Mouse (Mus musculus) spleen, embryonic (tissue): ENCODE results near the gene Gbp3.
"Not testable (repeated sequence)": the region's sequence is repeated elsewhere in the genome, so short reads cannot be mapped to it uniquely, and the experiment has no call there.

Experiments
- CTCF ChIA-PET: fragments of 350-600 bp; sonication (Branson Sonifier 250); formaldehyde crosslinking; loops from one replicate; lab custom pipeline; 2022; lab: Charles Lee

Gene Gbp3

DNA sequence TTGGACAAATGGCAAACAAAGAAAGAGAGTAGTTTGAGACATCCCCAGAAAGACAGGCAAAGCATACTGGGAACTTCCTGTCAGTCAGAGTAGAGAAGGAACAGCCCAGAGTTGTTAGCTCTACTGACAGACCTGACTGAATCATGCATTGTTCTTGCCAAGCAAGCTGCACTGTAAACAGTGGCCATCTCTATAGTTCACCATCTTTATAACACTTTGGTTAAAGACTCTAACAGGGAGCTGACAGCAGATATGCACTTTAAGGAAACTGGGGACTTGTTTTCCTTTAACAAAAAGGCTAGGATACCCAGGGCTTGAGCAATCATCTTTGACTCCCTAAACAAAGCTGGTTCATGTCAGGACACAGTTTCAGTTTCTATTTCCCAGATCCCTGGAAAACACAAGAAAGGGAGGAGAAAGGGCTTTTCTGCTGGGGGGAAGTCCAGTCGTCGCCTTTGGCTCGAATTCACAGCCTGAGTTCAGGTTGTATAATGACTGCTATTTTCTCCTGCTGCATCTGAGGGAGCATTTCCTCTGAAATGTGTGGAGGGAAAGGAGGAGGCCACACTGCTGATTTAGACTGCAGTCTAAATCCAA is at the start of gene Gbp3:
TSS of gene Gbp3 (plus strand) at position 395 of the 597 bp plus-strand sequence.
- CTCF ChIA-PET: interaction anchor here (0.9 to 1.0 kb wide), 2 partner anchors 31 to 62 kb away, joined by 3 read pairs; no protein-coding TSS in a partner anchor

DNA sequence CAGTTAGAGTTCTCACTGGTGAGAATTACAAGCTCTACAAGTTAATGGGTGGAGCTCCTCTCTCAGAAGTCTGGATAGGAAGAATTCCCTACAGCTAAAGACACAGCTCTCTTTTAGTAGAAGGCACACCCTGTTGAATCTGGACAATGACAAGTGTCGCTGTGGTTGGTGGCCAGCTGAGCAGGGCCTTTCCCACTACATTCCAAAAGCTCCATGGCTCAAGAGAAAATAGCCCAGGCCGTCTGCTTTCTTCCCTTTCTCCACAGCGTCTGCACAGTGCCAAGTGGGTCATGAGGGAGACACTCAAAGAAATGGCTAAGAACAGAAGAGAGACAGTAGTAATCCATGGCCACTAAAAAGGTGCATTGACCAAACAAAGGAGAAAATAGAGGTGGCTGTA is 31.7 kb upstream of the Gbp3 start:
- CTCF ChIA-PET: interaction anchor here (0.5 kb wide), 1 partner anchor 29 kb away, joined by 13 read pairs; no protein-coding TSS in a partner anchor

DNA sequence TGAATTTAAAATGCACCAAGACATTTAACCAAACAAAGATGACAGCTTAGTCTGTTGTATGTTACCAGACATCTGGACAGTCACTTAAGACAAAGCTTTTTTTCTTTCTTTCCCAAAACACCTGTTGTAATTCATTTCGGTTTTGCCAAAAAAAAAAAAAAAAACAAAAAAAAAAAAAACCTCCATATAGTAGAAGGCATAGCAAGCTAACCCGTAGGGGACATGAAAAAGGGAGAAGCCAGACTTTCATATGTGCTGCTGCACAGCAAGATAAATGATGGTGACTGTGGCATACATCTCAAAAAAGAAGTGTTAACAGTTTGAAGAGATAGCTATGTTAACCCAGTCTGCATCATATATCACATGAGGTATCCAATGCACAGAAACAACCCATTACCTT is 30.2 kb upstream of the Gbp3 start:
- CTCF ChIA-PET: interaction anchor here (0.7 kb wide), 1 partner anchor 91 kb away, joined by 13 read pairs; no protein-coding TSS in a partner anchor

DNA sequence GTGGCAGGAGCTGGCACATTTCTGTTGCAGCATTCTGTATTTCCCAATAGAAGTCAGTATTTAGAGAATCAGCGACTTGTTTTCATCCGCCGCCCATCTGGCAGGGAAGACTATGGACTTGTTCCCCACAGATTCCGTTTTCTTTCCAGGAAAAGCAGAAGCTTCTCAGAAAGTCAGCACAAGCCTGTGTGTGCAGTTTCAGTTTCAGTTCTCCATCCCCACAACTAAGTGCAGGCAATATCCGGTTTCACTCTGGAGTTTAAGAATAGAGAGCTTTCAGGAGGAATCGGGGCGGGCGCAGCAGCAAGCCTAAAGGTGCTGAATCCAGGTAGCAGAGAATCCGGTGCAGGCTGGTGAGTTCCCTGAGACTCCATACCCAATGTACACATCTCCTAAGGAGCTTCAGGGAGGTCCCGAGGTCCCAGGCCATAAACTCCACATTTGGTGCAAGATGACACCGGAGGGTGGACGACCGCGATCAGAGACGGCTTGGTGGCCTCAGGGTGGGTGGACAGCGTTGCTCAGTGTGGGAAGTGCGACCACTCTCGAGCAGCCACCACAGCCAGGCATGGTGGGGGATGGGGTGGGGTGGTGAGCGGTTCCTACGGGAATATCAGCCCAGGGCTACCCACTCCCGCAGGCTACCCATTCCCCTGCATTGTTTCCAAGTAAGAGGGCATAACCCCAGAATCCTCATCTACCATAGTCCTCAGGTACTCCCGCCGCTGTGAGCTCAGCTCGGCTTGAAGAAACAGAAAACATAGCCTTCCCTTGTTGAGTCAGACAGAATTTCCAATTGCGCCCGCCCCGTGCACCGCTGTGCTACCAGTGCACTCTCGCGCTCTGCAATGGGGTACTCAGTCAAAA is 29.5 kb upstream of the Gbp3 start, which contains the start of gene Gbp7:
TSS of gene Gbp7 (plus strand) at position 256 of the 867 bp plus-strand sequence.
- CTCF ChIA-PET: interaction anchor here (0.5 to 0.7 kb wide), 2 partner anchors 11 to 90 kb away, joined by 5 to 13 read pairs; no protein-coding TSS in a partner anchor

DNA sequence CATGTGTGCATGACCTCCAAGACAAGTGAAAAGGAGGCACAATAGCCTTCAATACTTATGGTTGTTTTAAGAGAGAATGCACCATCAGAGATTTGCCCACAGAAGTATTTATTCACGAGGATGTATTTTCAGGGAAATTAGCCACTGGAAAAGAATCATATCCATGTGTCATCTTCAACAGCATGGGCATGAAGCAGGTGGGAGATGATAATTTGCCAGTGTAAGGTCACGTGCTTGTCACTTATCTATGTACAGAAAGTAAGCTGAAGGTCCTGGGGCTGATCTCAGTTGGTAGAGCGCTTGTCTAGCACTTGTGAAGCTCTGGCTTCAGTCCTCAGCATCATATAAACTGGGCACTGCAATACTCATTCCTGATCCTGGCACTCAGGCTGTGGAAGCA is 28.2 kb upstream of the Gbp3 start:
- CTCF ChIA-PET: no interaction called here

DNA sequence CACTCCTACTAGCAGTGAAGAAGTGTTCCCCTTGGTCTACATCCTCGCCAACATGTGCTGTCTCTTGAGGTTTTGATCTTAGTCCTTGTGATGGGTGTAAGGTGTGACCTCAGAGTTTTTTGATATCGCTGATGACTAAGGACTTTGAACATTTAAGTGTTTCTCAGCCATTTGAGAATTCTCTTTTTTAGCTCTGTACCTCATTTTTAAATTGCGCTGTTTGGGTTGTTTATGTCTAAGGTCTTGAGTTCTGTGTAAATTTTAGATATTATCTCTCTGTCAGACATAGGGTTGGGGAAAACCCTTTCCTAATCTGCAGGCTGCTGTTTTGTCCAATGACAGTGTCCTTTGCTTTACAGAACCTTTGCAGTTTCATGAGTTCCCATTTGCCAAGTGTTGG is 26.6 kb upstream of the Gbp3 start:
- CTCF ChIA-PET: interaction anchor here (0.6 kb wide), 1 partner anchor 891 kb away, joined by 3 read pairs; no protein-coding TSS in a partner anchor

DNA sequence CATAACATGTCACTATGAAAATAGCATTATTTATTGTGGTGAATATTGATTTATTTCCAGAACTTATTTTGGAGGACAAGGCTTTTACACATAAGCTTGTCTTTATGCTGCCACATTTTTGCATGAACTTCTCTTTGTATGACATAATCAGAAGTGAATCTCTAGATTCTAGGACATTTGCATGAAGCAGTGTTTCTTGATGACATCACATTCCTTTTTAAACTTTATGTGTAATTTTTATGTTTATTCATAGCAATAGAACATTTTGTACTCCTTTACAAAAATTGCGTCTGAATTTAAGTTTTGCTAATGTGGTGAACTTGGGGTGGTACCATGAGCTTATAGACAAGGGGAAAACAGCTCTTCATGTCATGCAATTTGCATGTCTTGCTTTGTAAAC is 24.2 kb upstream of the Gbp3 start:
- CTCF ChIA-PET: no interaction called here

DNA sequence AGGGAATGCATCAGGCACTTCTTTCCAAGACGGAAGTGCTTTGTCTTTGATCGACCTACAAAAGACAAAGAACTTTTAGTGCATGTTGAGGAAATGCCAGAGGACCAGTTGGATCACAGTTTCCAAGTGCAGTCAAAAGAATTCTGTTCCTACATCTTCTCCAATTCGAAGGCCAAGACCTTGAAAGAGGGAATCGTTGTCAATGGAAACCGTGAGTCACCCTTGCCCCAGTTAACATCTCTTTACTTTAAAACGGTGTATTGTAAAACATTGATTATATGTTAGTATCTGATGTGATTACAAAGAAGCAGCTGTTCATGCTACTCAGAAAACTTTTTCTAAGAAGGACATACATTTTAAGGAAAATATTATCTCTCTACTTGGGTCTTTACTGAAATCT is 18.4 kb upstream of the Gbp3 start:
- CTCF ChIA-PET: no interaction called here

DNA sequence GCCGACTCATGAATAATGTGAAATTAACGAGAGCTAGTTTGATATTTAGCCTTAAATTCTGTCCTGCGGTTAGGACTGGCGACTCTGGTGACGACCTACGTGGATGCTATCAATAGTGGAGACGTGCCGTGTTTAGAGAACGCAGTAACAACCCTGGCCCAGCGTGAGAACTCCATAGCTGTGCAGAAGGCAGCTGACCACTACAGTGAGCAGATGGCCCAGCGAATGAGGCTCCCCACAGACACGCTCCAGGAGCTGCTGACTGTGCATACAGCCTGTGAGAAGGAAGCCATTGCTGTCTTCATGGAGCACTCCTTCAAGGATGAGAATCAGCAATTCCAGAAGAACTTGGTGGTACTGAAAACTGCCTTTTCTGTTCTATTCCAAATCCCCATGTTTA is 17.1 kb upstream of the Gbp3 start:
- CTCF ChIA-PET: interaction anchor here (0.6 kb wide), 2 partner anchors 51 to 141 kb away, joined by 3 to 11 read pairs; no protein-coding TSS in a partner anchor

DNA sequence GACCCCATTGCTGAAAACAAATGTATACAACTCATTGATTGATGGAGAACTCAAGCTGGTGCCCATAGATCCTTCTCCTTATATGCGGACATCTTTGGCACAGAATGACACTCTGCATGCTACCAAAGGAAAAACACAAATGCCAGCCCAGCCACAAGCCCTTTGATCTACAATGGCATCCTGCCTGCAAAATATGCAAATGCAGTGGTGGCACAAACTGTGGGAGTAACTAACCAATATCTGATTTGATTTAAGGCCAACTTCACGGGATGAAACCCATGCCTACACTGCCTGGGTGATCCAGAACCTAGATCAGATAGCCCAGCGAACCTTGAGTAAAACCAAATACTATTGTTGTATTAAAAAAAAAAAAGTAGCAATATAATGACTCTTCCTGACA is 13.1 kb upstream of the Gbp3 start:
- CTCF ChIA-PET: no interaction called here

DNA sequence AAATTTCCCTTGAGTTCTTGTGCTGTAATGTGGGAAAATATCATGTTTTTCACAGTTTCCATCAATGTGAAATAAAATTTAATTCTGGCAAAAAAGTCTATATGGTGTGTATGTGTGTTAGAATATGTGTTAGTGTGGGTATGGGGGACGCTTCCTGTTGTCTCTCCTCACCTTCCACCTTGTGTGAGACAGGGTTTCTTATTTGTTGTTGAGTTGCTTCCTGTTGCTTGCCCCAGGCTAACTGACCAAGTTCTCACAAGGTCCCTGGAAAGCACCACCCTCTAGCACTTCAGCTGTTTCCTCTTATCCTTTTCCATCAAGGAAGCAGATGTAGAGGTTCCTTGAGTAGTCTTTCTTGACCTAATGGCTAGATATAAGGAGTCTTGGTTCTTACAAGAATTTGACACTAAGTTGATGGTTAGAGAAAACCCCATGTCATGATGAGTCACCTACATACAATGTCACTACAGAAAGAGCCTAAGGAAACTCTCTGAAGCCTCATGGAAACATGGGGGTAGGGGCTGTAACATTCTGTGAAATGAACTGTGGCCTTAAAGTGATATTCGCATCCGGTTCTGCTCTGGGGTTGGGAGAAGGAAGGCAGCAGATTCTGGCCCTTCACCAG is 9.7 kb upstream of the Gbp3 start:
- CTCF ChIA-PET: interaction anchor here (0.5 kb wide), 1 partner anchor 60 kb away, joined by 3 read pairs; no protein-coding TSS in a partner anchor

DNA sequence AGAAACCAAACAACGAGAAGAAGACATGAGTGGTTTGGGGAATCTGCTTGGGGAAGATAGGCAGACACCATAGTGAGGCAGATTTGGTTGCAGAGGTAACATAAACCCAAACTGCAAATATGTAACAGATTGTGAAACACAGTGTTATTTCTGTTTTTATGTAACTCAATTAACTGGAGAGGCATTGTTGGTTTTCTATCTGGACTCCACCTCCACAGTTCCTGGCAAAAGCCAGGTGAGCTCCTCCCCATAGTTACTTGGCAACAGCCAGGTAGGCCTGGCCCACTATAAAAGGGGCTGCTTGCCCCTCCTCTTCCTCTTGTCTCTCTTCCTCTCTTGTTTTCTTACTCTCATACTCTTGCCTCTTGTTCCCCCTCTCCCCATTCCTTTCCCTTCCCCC is 5.2 kb upstream of the Gbp3 start:
- CTCF ChIA-PET: interaction anchor here (0.7 kb wide), 1 partner anchor 16 kb away, joined by 6 read pairs; no protein-coding TSS in a partner anchor

DNA sequence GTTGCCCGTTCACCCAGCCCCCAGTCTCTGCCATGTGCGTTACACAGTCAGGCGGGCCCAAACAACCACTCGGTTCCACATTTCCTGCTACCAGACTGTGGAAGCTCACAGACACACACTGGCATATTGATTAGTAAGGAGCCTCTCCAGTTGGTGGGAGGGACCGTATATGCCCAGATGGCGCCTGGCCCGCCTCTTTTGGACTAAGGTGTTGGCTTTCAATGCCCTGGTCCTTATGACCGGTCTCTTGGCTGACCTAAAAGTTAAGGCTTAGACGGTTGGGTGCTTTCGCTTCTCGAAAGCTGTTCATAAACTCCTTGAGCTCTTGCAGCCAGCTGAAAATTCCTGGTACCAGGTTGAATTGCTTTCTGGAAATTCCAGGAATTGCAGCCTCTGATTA is 4.2 kb upstream of the Gbp3 start:
- CTCF ChIA-PET: no interaction called here

DNA sequence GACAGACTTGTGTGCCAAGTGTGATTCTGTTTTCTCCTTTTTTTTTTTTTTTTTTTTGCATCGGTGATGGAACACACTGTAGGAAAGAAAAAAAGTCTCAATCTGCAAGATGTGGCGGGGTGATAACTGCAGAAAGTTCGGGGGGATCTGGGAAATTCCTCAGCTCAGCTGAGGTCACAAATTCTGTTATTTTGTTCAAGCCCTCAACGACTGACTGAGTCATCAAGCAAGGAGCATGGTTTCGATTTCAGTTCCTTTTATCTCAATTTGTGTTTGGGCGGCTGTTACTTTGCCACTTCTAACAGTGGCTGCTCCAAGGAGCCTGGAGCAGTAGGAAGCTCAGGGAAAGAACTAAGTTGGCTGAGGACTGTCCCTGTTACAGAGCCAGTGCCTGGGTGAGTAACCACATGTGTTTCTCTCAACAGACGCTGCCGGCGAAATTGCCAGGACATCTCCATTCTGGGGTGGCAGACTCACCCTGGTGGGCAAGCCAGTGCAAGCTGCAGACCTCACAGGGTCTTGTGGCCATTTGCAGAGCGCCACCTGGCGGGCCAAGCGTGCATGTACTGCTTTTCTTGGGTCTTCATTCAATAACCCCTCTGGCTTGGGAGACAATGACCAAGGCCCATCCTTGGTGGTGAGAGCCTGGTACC is 596 bp downstream of the Gbp3 start:
- CTCF ChIA-PET: interaction anchor here (0.7 to 1.0 kb wide), 4 partner anchors 30 to 187 kb away, joined by 3 to 5 read pairs (median 4); no protein-coding TSS in a partner anchor

DNA sequence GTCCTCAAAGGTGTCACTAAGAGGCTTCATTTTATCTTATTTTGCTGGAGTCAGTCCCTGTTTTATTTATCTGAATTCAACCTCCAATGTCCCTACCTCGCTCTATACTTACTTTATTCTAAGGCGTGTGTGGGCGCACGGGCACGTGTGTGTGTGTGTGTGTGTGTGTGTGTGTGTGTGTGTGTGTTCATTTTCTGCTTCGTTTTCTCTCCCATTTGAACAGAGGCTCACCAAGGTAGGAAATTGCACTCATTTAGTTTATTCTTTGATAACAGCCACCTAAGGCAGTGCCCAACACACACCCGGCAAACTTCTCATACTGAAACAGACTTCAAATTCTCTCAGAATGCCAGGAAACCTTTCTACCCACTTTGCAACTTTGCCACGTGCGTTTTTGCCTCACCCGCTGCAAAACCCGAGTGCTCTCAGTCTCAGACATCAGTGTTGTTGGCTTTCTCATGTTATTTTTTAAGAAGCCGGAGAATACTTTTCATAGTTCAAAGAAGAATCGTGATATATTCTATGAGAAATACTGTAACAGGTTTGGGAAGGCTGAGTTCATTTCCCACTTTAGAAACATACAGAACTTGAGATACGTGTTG is 1.3 kb downstream of the Gbp3 start:
- CTCF ChIA-PET: interaction anchor here (0.8 kb wide), 1 partner anchor 66 kb away, joined by 4 read pairs; no protein-coding TSS in a partner anchor

DNA sequence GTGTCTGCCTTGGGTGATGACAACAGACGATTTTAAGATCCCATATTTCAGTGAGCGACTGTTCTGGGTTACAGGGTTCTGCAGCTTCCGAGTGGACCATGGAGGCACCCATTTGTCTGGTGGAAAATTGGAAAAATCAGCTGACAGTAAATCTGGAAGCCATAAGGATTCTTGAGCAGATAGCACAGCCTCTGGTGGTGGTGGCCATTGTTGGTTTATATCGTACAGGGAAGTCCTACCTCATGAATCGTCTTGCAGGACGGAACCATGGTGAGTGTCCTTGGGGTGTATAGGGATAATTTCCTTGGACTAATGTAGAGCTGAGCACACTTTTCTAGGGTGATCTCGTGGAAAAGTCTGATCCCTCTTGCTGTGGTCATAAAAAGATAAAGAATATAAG is 1.8 kb downstream of the Gbp3 start:
- CTCF ChIA-PET: no interaction called here

DNA sequence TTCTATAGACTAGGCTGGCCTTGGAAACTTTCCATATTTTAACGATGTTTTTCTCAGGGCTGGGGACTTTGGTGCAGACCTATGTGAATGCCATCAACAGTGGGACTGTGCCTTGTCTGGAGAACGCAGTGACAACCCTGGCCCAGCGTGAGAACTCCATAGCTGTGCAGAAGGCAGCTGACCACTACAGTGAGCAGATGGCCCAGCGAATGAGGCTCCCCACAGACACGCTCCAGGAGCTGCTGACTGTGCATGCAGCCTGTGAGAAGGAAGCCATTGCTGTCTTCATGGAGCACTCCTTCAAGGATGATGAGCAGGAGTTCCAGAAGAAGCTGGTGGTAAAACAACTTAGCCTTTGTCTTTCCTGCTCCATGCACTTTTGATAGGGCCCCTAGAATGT is 7.7 kb downstream of the Gbp3 start:
- CTCF ChIA-PET: not testable (repeated sequence)

DNA sequence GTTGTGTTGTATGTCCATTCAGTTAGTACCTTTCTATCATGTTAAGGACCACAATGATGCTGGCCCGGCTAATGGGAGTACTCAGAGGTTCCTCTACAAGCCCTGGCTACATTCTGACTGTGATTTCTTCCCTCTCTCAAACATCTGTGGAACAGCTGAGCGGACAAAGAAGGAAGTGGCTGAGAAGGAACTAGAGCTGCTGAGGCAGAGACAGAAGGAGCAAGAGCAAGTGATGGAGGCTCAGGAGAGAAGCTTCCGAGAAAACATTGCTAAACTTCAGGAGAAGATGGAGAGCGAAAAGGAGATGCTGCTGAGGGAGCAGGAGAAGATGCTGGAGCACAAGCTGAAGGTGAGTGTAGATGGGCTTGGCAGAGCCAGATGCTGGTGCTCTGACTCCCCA is 10.9 kb downstream of the Gbp3 start:
- CTCF ChIA-PET: interaction anchor here (0.5 to 0.6 kb wide), 2 partner anchors 18 to 23 kb away, joined by 3 to 4 read pairs; no protein-coding TSS in a partner anchor

DNA sequence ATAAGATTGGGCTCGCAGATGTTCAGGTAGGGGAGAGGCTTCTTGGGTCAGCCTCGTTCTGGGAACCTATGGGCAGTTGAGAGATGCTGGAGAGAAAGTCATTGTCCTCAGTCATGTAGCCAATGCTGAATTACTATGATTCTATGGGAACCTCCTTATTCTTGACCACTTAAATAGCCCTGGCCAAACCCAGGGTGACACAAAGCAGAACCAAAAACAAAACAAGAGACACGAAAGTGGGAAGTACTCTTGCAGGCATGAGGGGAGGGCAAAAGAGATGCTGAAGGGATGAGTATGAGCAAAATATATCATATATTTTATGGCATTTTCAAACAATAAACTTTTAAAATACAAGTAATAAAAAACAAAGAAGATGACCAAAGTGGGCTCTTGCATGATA is 17.3 kb downstream of the Gbp3 start:
- CTCF ChIA-PET: interaction anchor here (0.7 kb wide), 1 partner anchor 20 kb away, joined by 3 read pairs; no protein-coding TSS in a partner anchor

DNA sequence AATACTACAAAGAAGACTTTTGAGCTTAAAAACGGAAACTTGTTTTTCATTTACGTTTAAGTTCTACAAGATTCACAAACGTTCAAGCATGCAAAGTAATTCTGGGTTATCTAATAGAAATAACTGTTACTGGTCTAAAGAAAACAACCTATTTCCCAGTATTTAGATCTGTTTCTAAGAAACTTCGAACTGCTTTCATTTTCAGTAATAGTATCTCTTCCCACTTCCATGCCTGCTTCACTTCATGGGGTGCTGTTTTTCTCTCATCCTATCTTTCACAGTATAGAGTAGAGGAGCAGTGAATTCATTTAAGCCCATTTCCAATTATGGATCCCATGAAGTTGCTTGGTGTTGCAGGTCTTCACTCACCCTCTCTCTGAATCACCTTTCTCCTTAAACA is 18.5 kb downstream of the Gbp3 start:
- CTCF ChIA-PET: interaction anchor here (0.6 kb wide), 1 partner anchor 81 kb away, joined by 7 read pairs; no protein-coding TSS in a partner anchor
